Mouse (Mus musculus) embryo, embryonic 11 days (tissue): Measurements from ENCODE around the gene Clpx.

Experiments used
- DNase-seq: peaks from one replicate; pipeline ENCODE4 v3.0.0-alpha.2; 2015

Gene Clpx

DNA sequence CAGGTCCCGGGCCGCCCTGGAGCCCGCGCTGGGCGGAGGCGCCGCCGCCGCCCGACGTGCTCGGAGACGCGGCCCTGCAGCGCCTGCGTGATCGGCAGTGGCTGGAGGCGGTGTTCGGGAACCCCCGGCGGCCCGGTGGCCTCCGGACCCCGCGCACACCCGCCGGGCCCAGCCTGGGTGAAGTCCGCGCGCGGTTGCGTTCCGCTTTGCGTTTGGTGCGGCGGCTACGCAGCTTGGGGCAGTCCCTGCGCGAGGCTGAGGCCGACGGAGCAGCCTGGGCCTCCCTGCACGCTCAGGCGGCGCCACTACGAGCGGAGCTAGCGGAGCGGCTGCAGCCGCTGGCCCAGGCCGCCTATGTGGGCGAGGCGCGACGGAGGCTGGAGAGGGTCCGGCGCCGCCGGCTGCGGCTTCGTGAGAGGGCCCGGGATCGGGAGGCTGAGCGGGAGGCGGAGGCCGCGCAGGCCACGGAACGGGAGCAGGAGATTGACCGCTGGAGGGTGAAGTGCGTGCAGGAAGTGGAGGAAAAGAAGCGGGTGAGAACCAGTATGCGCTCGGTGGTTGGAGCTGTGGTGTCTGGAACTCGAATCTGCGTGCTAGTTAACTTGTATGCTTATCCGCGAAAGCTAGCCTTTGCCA, 52.5 kb downstream of the Clpx start:
- peak; percentile 61 for DNase-seq

DNA sequence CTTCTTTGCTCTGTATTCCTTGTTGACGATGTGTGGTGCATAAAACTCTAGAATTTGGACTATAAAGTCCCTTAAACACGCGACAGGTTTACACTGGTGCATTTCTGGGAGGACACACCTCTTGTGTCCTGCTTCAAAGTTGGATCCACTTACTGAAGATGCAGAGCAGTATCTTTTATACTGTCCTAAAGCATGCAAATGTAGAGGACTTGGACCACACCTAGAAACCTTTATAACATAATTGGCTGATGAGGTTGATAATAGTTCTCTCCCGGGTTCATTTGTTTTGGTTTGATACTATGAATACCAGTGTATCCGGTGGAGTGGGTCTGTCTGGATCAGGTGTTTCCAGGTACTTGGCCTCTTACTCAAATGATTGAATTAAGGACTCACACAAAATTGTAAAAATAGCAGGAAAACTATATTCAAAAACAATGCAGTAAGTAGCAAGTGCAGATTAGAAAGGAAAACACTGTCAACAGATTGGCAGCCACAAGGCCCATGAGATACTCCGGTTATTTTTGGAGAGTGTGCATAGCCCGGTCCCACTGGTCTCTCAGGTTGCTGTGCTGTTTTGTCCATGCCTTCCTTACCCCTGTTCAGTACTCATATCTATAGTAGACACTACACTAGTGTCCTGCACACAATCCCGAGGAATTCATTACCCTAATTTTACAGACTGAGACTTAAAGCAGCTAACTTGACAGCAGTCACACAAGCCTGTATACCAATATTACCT, 53.2 kb downstream of the Clpx start:
- DNase-seq: no peak

DNA sequence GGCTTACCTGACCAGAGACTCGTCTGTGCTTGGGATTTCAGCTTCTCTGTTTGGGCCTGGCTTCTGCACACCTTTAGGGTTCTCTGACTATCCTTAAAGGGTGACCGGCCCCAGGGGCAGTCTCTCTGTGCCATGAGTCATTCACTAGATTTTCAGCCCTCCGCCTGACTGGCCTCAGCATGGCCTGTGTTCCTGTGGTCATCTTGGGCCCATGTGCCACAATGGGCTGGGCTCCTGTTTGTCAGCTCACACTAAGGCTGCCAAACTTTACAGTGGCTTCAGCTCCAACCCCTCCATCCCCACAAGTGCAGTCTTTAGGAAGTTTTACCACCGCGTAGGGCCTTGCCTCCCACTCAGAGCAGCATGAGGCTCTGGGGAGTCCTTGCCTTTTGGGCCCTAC, 59.2 kb downstream of the Clpx start:
- no peak for DNase-seq

DNA sequence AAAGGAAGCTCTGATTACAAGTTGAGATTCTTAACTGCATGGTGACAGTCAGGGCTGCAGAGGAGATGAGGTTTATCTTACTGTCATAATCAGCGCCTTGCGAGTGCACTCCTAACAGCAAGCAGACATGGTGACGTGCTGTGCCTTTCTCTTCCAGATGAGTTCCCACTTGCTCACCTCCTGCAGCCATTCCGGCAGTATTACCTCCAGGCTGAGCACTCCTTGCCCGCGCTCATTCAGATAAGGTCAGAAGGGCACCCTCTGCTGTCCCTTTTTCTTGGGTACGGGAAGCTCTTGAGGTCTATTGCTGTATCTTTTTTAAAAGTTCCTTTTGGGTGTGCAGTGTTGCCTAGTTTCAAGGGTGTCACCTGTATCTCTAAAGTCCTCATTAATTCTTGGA, 62.5 kb downstream of the Clpx start:
- DNase-seq: no peak

DNA sequence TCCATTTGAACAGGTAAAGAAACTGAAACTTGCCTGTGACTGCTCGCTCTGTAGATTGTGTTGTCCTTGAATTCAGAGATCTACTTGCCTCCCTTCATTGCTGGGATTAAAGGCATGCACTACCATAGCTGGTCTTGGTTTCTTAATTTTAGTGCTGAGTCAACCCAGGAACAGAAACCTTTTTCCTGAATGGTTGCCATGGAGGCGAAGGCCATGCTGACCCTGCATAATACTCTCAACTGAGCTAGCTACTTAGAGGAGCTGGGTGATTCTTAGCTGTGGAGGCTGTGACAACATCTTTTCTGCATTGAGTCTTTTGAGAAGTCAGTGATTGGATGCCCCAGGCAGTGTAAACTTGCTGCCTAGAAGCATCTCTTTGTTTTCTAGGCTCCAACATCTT, 62.9 kb downstream of the Clpx start:
- DNase-seq: no peak

DNA sequence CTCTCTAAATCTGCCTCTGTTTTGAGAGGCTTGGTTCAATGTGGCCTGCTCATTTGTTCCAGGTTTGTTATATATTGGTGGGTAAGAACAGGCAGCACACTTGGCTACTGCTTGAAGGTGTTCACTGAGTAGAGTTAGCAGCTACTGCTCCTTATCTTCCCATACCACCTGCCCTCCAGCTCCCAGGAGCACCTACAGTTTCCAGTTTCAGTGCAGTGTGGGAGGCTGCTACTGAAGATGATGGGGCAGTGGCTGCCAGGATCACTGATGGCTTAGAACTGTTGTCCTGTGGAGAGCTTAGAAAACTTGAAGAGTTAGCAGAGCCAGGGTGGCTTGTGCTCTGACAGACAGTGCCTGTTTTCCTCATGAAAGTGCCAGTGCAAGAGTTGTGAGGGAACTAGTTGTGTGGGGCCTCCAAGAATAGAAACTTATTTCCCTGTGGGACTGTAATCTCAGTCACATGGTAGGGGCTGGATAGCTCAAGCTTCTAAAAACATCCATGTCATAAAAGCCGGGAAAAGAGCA, 65.0 kb downstream of the Clpx start:
- DNase-seq: no peak

DNA sequence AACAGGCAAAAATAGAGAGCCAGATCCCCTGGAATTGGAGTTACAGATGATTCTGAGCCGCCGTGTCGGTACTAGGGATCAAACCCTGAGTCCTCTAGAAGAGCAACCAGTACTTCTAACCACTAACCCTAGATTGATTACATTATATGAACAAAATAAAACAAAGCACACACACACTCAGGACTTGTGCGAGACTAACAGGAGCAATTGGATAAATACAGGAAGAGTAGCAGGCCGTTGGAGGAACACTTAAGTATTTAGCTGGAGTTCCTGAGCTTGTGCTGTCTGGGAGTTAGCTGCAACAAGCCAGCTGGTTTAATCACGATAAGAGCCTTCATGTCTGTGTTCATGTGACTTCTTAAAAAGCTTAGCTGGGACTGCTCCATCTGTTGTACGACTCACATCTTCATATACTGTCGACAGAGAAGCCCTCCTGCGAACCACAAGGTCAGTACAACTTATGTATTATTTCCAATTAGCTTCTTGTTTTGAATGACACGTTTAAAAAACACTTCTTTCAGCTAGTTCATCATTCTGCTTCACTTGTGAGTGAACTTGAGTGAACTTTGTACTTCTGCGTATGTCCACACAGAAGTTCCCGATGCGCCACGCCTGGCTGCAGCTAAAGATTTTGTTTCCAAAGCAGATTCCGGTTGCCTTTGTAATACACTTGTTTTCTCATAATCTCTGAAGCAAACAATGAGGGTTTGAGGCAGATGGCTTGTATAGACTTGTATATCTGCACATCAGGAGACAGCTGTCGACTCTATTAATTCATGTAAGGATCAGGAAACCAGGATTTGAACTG, 66.8 kb downstream of the Clpx start, which contains the start of gene Ubap1l:
Ubap1l (plus strand) TSS at position 401 of the 808 bp plus-strand sequence.
- no peak for DNase-seq

DNA sequence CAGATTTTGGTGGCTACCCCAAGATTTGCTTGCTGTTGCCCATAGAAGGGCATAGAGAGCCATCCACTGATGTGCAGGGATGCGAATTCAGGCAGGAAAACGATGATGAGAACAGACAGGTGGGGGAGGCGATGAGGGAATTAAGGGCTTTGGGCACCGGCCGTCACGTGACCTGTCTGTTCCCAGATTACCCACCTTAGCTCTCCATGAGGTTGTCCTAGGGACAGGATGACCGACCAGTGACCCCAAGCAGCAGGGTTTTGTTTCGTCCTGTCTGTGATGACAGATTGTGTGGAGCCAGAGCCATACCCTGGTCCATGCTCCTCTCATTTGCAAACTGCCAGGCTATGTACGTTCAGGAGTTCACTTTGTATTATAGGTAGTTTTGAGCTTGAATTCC, 69.6 kb downstream of the Clpx start:
- peak; percentile 40 for DNase-seq

DNA sequence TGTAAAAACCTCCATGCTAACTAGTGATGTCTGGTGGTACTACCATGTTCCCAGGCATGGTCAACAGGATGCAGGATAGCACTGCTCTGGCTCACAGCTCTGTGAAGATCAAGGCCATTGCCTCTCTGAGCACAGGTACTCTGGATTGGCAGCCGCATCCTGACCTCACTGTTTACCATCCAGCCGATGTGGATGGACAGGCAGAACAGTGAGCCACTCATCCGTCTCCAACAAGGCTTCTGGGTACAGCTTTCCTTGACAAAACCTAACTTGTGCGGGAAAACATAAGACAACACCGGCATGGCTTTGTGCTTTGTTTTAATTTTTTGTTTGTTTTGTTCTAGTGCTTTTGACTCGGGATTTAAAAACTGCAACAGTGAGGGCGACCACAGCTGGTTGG, 71.7 kb downstream of the Clpx start:
- DNase-seq: no peak

DNA sequence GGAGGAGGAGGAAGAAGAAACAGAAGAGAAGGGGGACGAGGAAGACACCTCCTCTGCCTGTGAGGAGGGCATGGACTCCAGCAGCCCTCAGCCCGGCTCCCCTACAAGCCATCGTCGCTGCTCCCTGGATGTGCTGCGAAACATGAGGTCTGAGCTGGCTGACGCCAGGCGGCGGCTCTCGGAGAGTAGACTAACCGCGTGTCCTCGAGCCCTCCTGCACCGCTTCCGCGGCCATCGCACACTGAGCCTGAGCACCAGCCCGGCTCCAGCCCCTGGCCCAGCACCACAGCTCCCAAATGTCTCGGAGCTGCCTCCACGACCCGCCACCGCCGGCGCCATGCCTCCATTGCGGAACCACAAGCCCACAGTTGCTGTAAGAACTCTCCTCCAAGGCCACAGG, 77.7 kb downstream of the Clpx start:
- no peak for DNase-seq

DNA sequence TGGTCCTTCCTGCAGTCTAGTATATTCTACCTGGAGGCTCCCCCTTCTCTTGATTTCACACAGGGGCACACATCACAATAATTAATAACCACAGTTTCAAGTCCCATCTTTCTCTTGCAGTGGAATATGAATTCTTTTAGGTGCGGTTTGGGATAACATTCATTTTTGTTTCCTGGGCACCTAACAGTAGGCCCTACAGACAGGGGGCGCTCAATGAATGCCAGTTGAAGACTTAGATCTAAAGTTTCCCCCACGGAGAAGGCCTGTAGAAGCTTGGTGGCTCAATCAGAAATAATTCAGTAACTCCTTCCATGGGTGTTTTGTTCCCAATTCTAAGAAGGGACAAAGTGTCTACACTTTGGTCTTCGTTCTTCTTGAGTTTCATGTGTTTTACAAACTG, 78.4 kb downstream of the Clpx start:
- DNase-seq: peak; percentile 33

DNA sequence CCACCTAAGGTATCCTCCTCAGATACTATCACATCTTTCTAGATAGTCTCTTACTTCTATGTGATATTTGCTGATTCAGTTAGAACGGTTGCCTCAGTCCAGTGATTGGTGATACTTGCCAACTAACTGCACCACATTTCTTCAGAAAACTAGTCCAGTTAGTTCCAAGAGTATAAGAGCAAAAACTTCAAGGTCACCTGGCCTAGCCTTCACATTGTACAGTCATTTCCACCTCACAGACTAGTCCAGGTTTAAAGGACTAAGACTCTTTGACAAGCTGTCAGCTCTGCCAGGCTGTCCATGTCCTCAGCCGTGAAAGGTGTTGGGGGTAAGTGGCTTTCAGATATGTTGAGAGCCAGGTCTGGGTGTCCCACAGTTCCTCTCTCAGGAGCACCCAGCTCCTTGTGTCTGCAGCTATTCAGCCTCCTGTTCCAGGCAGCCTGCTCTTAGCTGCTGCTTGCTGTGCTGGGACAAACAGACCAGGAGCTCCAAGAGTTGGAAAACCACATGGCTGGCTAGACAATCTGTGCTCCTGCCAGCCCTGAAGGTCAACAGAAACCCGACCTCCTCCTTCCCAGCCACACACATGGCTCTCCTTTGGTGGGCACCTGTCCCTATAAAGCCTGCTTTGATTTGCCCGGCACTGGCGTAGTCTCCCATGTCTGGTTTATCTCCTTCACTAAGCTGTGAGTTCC, 80.6 kb downstream of the Clpx start:
- no peak for DNase-seq

DNA sequence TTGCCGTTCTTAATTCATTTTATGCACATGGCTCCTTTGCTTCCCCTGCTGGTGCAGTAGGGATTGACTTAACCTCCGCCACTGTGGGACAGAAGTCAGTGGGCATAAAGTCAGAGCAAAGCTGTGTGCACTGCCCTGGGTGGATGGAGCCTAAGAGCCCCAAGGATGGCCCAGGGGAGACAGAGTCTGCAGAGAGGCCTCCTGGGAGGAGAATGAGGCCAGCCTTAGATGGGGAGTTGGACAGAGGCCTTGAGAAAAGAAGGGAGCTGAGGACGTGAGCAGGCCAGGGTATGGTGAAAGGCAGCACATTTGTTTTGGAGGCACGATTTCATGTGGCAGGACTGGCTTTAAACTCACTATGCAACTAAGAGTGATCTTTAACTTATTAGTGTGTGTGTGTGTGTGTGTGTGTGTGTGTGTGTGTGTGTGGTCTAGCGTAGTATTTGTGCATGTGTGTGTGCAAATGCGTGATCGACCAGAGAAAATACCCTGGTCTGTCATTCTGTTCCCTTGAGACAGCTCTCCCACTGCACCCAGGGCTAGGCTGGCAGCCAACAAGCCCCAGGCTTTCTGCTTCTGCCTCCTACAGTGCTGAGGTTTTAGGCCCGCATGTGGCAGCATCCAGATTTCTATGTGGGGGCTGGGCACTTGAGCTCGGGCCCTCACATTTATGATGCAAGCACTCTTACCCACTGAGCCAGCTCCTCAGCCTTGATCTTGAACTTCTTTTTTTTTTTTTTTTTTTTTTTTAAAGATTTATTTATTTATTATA, 81.3 kb downstream of the Clpx start:
- no peak for DNase-seq
